Mouse (Mus musculus): Measurements from ENCODE around the gene Zfp410. TPM values are rescaled to one million over a fixed set of nuclear protein-coding genes. Genes with fewer than 3 reads are reported as not detected.

Zfp410 gene
- polyA plus RNA-seq, 1 experiment from 2014 or later: 81.7 TPM

GRCm38 (mm10) chr12:84361555-84362489 is 45.2 kb downstream of the Zfp410 start, which contains the start of the genes Coq6 and Fam161b:
Gene Coq6, plus strand, starts transcription at chr12:84361657.
Gene Fam161b, minus strand, starts transcription at chr12:84361833.
- Histone ChIP-seq H3K9ac (peak within 1 kb of the TSS; percentile 85), H3K27ac (replicated peaks) (peak within 1 kb of the TSS; percentile 63), H3K4me1 (peaks cover 13% of the 10 kb centered on the region), H3K27me3 (no peaks in the 10 kb centered on the region), H3K9me3 (replicated peaks) (no peaks in the 10 kb centered on the region), H3K4me2 (replicated peaks) (peak within 1 kb of the TSS; percentile 78), H3K4me3 (replicated peaks) (peak within 1 kb of the TSS; percentile 100), H3K36me3 (peaks cover 6% of the 10 kb centered on the region)
- WGBS: under 1% methylated on average over 51 of the region's 51 CpGs
- peak; percentile 97 for ATAC-seq (ENCODE audit: insufficient number of reproducible peaks, low FRiP score, low TSS enrichment, low read depth)

DNA sequence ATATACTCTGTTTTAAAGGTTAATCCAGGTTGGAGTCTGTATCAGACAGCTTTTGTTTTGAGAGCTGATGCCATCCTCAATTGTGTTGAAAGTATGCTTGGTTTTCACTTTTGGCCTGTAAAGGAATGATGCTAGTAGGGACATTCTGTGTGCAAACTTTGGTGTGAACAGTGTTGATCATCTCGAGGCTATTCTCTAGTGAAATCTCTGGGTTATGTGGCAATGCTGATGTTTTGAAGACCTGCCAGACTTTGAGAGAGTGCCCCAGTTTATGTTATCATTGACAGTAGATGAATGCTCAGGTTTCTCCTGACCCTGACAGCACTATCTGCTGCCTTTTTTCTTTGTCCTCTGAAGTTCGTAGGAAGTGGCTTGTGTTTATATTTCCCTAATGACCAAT is 46.2 kb downstream of the Zfp410 start:
- H3K27me3 ChIP-seq: no peaks in the 10 kb centered on the region
- peak overlapping the region; percentile 78 for H3K4me2 ChIP-seq (replicated peaks)
- H3K27ac ChIP-seq (replicated peaks): no peak overlapping the region
- ATAC-seq (ENCODE audit: insufficient number of reproducible peaks, low FRiP score, low TSS enrichment, low read depth): no peak
- peaks cover 13% of the 10 kb centered on the region for H3K4me1 ChIP-seq
- 72% methylated on average over 2 of the region's 2 CpGs for WGBS
- H3K4me3 ChIP-seq (replicated peaks): peak overlapping the region; percentile 100
- H3K36me3 ChIP-seq: peaks cover 10% of the 10 kb centered on the region
- no peaks in the 10 kb centered on the region for H3K9me3 ChIP-seq (replicated peaks)
- no peak overlapping the region for H3K9ac ChIP-seq

DNA sequence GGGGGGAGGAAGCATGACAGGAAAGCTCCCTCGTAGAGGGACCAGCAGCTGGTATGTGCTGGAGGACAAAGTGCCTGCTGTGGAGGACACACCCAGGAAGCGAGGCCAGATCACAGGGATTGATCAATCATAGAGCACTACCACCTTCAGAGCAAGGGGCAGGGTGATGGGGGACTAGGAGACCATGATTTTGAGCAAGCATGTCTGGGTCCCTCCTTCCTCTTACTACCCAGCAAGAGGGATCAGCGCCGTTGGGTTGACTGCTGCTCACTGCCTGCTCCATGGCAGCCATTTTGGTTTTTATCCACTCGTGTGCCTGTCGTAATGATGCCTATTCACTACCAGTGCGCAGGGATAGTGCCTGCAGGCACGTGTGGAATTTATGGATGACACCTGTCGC is 47.6 kb downstream of the Zfp410 start:
- Histone ChIP-seq H3K27me3 (no peaks in the 10 kb centered on the region), H3K4me1 (peaks cover 13% of the 10 kb centered on the region), H3K27ac (replicated peaks) (no peak overlapping the region), H3K4me3 (replicated peaks) (no peak overlapping the region), H3K9me3 (replicated peaks) (no peaks in the 10 kb centered on the region), H3K9ac (no peak overlapping the region), H3K4me2 (replicated peaks) (no peak overlapping the region), H3K36me3 (peaks cover 25% of the 10 kb centered on the region)
- 82% methylated on average over 9 of the region's 9 CpGs for WGBS
- ATAC-seq (ENCODE audit: insufficient number of reproducible peaks, low FRiP score, low TSS enrichment, low read depth): no peak

DNA sequence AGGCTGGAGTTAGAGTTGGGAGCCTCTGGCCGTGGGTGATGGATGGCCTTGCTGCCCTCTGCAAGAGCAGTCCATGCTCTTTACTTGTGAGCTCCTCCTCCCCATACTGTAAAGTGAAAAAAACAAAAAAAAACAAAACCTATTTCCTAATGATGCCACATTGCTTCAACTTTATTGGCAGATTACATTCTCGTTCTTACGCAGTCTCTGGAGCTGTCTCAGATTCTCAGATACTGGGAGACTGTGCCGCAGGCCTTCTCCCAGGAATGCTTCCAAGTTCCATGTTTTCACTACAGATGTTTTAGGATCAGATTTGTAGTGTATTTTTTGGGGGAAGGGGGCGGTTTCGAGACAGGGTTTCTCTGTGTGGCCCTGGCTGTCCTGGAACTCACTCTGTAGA is 48.5 kb downstream of the Zfp410 start:
- H3K4me3 ChIP-seq (replicated peaks): no peak overlapping the region
- no peak overlapping the region for H3K9ac ChIP-seq
- H3K36me3 ChIP-seq: peaks cover 32% of the 10 kb centered on the region
- no peak overlapping the region for H3K27ac ChIP-seq (replicated peaks)
- 91% methylated on average over 6 of the region's 6 CpGs for WGBS
- peaks cover 13% of the 10 kb centered on the region for H3K4me1 ChIP-seq
- H3K9me3 ChIP-seq (replicated peaks): no peaks in the 10 kb centered on the region
- no peaks in the 10 kb centered on the region for H3K27me3 ChIP-seq
- ATAC-seq (ENCODE audit: insufficient number of reproducible peaks, low FRiP score, low TSS enrichment, low read depth): no peak
- no peak overlapping the region for H3K4me2 ChIP-seq (replicated peaks)

DNA sequence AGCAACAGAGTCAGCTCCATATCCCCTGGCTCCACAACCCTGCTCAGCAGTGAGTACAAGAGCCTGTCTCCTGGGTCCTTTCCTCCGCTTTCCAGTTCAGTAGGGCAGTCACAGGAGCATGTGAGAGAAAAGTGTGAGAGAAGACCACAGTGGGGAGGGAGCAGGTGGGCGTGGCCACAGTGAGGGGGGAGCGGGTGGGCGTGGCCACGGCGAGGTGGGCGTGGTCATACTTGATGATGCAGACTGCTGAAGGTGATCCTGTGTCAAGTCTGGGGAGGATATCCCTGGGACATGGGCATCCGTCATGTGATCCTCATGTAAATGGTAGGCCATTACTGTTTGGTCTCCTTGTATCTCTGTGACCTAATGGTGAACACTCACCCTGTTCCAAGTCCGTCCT is 50.3 kb downstream of the Zfp410 start:
- no peak overlapping the region for H3K9ac ChIP-seq
- peaks cover 50% of the 10 kb centered on the region for H3K36me3 ChIP-seq
- H3K4me3 ChIP-seq (replicated peaks): no peak overlapping the region
- no peaks in the 10 kb centered on the region for H3K27me3 ChIP-seq
- no peak for ATAC-seq (ENCODE audit: insufficient number of reproducible peaks, low FRiP score, low TSS enrichment, low read depth)
- no peak overlapping the region for H3K27ac ChIP-seq (replicated peaks)
- no peak overlapping the region for H3K4me2 ChIP-seq (replicated peaks)
- peaks cover 8% of the 10 kb centered on the region for H3K4me1 ChIP-seq
- 68% methylated on average over 9 of the region's 9 CpGs for WGBS
- H3K9me3 ChIP-seq (replicated peaks): no peaks in the 10 kb centered on the region

DNA sequence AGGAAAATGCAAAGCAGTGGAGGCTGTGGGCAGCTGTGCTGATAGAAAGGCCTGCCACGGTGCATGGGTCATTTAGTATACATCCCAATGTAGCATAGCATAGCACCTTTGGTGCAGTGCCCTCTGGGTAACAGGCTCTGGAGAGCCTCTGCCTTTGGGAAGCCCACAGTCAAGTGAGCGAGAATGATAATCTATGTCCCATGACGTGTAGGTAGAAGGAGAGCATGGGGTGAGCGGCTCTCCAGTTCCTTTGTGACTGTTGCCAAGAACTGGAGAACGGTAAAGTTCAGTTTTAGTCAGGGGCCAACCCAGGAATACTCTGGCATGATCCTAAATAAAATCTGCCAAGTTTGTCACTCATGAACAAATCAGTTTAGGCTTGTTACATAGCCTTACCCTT is 55.0 kb downstream of the Zfp410 start:
- Histone ChIP-seq H3K36me3 (peaks cover 84% of the 10 kb centered on the region), H3K9me3 (replicated peaks) (no peaks in the 10 kb centered on the region), H3K27me3 (no peaks in the 10 kb centered on the region), H3K27ac (replicated peaks) (no peak overlapping the region), H3K4me2 (replicated peaks) (no peak overlapping the region), H3K9ac (no peak overlapping the region), H3K4me3 (replicated peaks) (no peak overlapping the region), H3K4me1 (no peaks in the 10 kb centered on the region)
- no peak for ATAC-seq (ENCODE audit: insufficient number of reproducible peaks, low FRiP score, low TSS enrichment, low read depth)
- 94% methylated on average over 5 of the region's 5 CpGs for WGBS

- Histone ChIP-seq H3K36me3 (peaks cover 63% of the 10 kb centered on the region), H3K4me3 (replicated peaks) (no peak overlapping the region), H3K27ac (replicated peaks) (no peak overlapping the region), H3K27me3 (no peaks in the 10 kb centered on the region), H3K4me2 (replicated peaks) (no peak overlapping the region), H3K4me1 (no peaks in the 10 kb centered on the region), H3K9me3 (replicated peaks) (no peaks in the 10 kb centered on the region), H3K9ac (no peak overlapping the region)
- no peak for ATAC-seq (ENCODE audit: insufficient number of reproducible peaks, low FRiP score, low TSS enrichment, low read depth)
- WGBS: 89% methylated on average over 6 of the region's 6 CpGs
Measured at GRCm38 (mm10) chr12:84373831-84374481, 57.3 kb downstream of the Zfp410 start.

- Histone ChIP-seq H3K27ac (replicated peaks) (no peak overlapping the region), H3K9ac (no peak overlapping the region), H3K4me3 (replicated peaks) (no peak overlapping the region), H3K4me2 (replicated peaks) (no peak overlapping the region), H3K4me1 (no peaks in the 10 kb centered on the region), H3K27me3 (no peaks in the 10 kb centered on the region), H3K36me3 (no peaks in the 10 kb centered on the region), H3K9me3 (replicated peaks) (no peaks in the 10 kb centered on the region)
- 87% methylated on average over 4 of the region's 4 CpGs for WGBS
- no peak for ATAC-seq (ENCODE audit: insufficient number of reproducible peaks, low FRiP score, low TSS enrichment, low read depth)
Measured at GRCm38 (mm10) chr12:84382369-84382768, 65.7 kb downstream of the Zfp410 start.

DNA sequence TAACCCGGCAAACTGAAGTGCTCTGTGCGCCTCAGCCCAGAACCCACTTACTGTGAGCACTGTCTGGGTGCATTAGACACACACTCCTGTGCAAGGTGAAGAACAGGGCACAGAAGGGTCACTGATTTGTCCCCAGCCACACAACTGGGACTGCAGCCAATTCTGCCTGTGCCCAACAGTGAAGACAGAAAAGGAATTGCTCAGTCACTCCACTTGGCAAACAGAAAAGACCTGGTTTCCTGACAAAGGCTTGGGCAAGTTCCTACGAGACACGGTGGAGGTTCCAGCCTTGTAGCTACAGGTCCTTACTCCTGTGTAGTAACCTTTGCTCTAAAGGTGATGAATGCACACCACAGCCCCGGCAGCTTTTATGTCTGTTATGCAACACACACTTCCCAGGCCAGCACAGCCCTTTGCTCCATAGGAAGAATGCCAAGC is 68.0 kb downstream of the Zfp410 start:
- no peaks in the 10 kb centered on the region for H3K4me1 ChIP-seq
- no peak overlapping the region for H3K4me3 ChIP-seq (replicated peaks)
- no peak overlapping the region for H3K4me2 ChIP-seq (replicated peaks)
- H3K27ac ChIP-seq (replicated peaks): no peak overlapping the region
- 81% methylated on average over 5 of the region's 5 CpGs for WGBS
- no peaks in the 10 kb centered on the region for H3K36me3 ChIP-seq
- ATAC-seq (ENCODE audit: insufficient number of reproducible peaks, low FRiP score, low TSS enrichment, low read depth): no peak
- no peaks in the 10 kb centered on the region for H3K9me3 ChIP-seq (replicated peaks)
- no peak overlapping the region for H3K9ac ChIP-seq
- H3K27me3 ChIP-seq: no peaks in the 10 kb centered on the region

- H3K27ac ChIP-seq (replicated peaks): no peak overlapping the region
Measured at GRCm38 (mm10) chr12:84385408-84385807, 68.8 kb downstream of the Zfp410 start.

GRCm38 (mm10) chr12:84388097-84388496 is 71.4 kb downstream of the Zfp410 start:
- ATAC-seq (ENCODE audit: insufficient number of reproducible peaks, low FRiP score, low TSS enrichment, low read depth): no peak
- H3K27ac ChIP-seq (replicated peaks): no peak overlapping the region

More at GRCm38 (mm10) chr12:84385408-84385807, 68.8 kb downstream of the Zfp410 start:
- no peak for ATAC-seq (ENCODE audit: insufficient number of reproducible peaks, low FRiP score, low TSS enrichment, low read depth)
- Histone ChIP-seq H3K4me1 (no peaks in the 10 kb centered on the region), H3K36me3 (no peaks in the 10 kb centered on the region), H3K4me3 (replicated peaks) (no peak overlapping the region), H3K9ac (no peak overlapping the region), H3K4me2 (replicated peaks) (no peak overlapping the region), H3K9me3 (replicated peaks) (no peaks in the 10 kb centered on the region), H3K27me3 (no peaks in the 10 kb centered on the region)
- 92% methylated on average over 4 of the region's 4 CpGs for WGBS

More at GRCm38 (mm10) chr12:84388097-84388496, 71.4 kb downstream of the Zfp410 start:
- H3K36me3 ChIP-seq: no peaks in the 10 kb centered on the region
- WGBS: 81% methylated on average over 8 of the region's 8 CpGs
- H3K27me3 ChIP-seq: no peaks in the 10 kb centered on the region
- no peaks in the 10 kb centered on the region for H3K4me1 ChIP-seq
- no peak overlapping the region for H3K9ac ChIP-seq
- H3K9me3 ChIP-seq (replicated peaks): no peaks in the 10 kb centered on the region
- no peak overlapping the region for H3K4me2 ChIP-seq (replicated peaks)
- H3K4me3 ChIP-seq (replicated peaks): no peak overlapping the region
